In genomic region chr12:73593021-73593798, GRCm38 (mm10) we compare ENCODE assay signal across 13 mouse cellular contexts. TPM values are rescaled to one million over a fixed set of nuclear protein-coding genes. Genes with fewer than 3 reads are reported as not detected.
DNase-seq lines count a peak whose midpoint lies in the region; ATAC-seq and TF ChIP-seq lines count a peak whose summit lies in the region.
"Had no signal": no experiment of that assay in that cellular context is flagged by ENCODE, and none has a peak within 500 bp of the region (broad histone marks: within the 10 kb centered on the region; RNA-seq: fewer than 3 reads in every experiment).

No protein-coding gene starts in this region.

- peak overlapping the region; percentile 10; the same call in 1 of the 2 replicates for H3K4me3 ChIP-seq in bone marrow macrophage, adult 2 months (ENCODE audit: insufficient read depth, low read length)
- H3K4me3 ChIP-seq in hindbrain, embryonic 10.5 days: no peak overlapping the region
- H3K4me3 ChIP-seq: erythroblast, embryonic 14.5 days; hindbrain, embryonic 12.5 days had no signal

- H3K27ac ChIP-seq in bone marrow macrophage, adult 2 months (ENCODE audit: insufficient read depth, low read depth, low read length): peak overlapping the region; percentile 46
- no peak overlapping the region for H3K27ac ChIP-seq in hindbrain, embryonic 10.5 days
- H3K27ac ChIP-seq: hindbrain, embryonic 12.5 days; liver, embryonic 14.5 days had no signal

- TF ChIP-seq CTCF in bone marrow macrophage, adult 2 months (IDR thresholded peaks at IDR 0.05; ENCODE audit: low read depth, low read length): no peak

- ATAC-seq in megakaryocyte, adult 5-6 weeks (ENCODE audit: poor library complexity, severe bottlenecking): peak; percentile 65

- WGBS in hindbrain, embryonic 10.5 days: 91% methylated on average over 12 of the region's 12 CpGs

- H3K27me3 ChIP-seq in hindbrain, embryonic 10.5 days (ENCODE audit: insufficient read depth, poor library complexity, severe bottlenecking): peaks cover 2% of the 10 kb centered on the region; the same call in 1 of the 2 replicates

- no peaks in the 10 kb centered on the region for H3K36me3 ChIP-seq in hindbrain, embryonic 10.5 days
- H3K36me3 ChIP-seq: hindbrain, embryonic 12.5 days had no signal

- no peaks in the 10 kb centered on the region for H3K9me3 ChIP-seq in hindbrain, embryonic 10.5 days
- H3K9me3 ChIP-seq: hindbrain, embryonic 12.5 days had no signal

- TF ChIP-seq POLR2A in bone marrow macrophage, adult 2 months (IDR thresholded peaks at IDR 0.05; ENCODE audit: borderline replicate concordance, low read depth, low read length): no peak

- H3K4me1 ChIP-seq in bone marrow macrophage, adult 2 months (ENCODE audit: control insufficient read depth, insufficient read depth, low read length): peaks cover 54% of the 10 kb centered on the region
- peaks cover 2% of the 10 kb centered on the region; the same call in 1 of the 2 replicates for H3K4me1 ChIP-seq in hindbrain, embryonic 10.5 days (replicated peaks)

- peak; percentile 65 for DNase-seq in lung, postnatal 36 days
- DNase-seq in lung, postnatal 14 days: no peak
- DNase-seq in thymus, postnatal 14 days: peak; percentile 70
- no peak for DNase-seq in hindbrain, embryonic 10.5 days (ENCODE audit: low spot score)
- DNase-seq in ovary, postnatal 10 days (ENCODE audit: low spot score): no peak
- DNase-seq: adrenal gland, adult 8-10 months; kidney, postnatal 10 days; right cerebral cortex, adult 18-20 months had no signal

RNA-seq across cellular contexts. Expression of gene Prkch, which starts 8.6 kb away (rescaled TPM):
- 42.6 and 44.7 TPM in 2 replicates for polyA plus RNA-seq in bone marrow macrophage, adult 2 months (2012; ENCODE audit: insufficient read depth, insufficient read length, missing spikeins)
- 15.5 and 15.6 TPM in 2 replicates for total RNA-seq in megakaryocyte, adult 5-6 weeks (2015)
- total RNA-seq in megakaryocyte, adult 5-6 weeks (2017): 14.0 and 14.1 TPM in 2 replicates
- polyA plus RNA-seq in hindbrain, embryonic 10.5 days (2016; fragmentation: Nextera tagmentation; extraction: Ambion mirVana): 5.7 and 7.9 TPM in 2 replicates

RNA-seq across cellular contexts. Expression of gene Tmem30b, which starts 47.0 kb away (rescaled TPM):
- polyA plus RNA-seq in bone marrow macrophage, adult 2 months (2012; ENCODE audit: insufficient read depth, insufficient read length, missing spikeins): not detected in 2 replicates
- 0.16 TPM in 1 of 2 replicates, not detected in the other for total RNA-seq in megakaryocyte, adult 5-6 weeks (2015)
- not detected in 2 replicates for total RNA-seq in megakaryocyte, adult 5-6 weeks (2017)
- polyA plus RNA-seq in hindbrain, embryonic 10.5 days (2016; fragmentation: Nextera tagmentation; extraction: Ambion mirVana): 3.9 and 5.8 TPM in 2 replicates
- polyA plus RNA-seq: erythroblast, embryonic 14.5 days had no signal

Comparison
In these comparisons a context has a peak if more than half of its experiments do, and no peak if none do; other contexts are left out.
1. DNase-seq: peak in lung, postnatal 36 days (single experiment) and thymus, postnatal 14 days (single experiment); none in lung, postnatal 14 days (single experiment), hindbrain, embryonic 10.5 days (single experiment) and ovary, postnatal 10 days (single experiment).